Mouse (Mus musculus): ENCODE data around the gene Efr3b.
"Not testable (repeated sequence)": the region's sequence is repeated elsewhere in the genome, so short reads cannot be mapped to it uniquely, and the experiment has no call there.

The Efr3b gene

DNA sequence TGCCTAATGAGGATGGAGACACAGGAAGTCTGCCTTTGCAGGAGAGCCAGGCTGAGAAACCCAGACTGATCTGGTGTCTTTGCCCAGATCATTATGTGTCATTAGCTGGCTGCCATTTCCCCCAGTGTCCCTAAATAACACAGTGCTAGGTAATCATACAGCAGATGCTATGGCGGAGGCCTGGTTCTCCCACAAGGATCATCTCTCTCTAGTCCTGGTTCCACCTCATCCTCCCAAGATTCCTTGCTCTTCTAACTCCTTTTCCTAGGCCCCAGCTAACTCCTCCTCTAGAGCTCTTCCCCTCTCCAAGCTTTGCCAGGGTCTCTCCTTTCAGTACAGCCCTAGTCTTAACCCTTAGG is 57.7 kb downstream of the Efr3b start:
- no peak for DNase-seq

DNA sequence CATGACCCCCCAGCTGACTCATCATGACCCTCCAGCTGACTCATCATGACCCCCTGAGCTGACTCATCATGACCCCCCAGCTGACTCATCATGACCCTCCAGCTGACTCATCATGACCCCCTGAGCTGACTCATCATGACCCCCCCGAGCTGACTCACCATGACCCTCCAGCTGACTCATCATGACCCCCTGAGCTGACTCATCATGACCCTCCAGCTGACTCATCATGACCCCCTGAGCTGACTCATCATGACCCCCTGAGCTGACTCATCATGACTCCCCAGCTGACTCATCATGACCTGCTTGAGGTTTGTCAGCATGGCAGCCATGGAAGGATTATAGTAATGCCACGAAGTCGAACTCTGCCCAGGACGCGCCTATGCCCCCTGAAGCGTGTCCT is 65.5 kb downstream of the Efr3b start:
- not testable (repeated sequence) for DNase-seq

DNA sequence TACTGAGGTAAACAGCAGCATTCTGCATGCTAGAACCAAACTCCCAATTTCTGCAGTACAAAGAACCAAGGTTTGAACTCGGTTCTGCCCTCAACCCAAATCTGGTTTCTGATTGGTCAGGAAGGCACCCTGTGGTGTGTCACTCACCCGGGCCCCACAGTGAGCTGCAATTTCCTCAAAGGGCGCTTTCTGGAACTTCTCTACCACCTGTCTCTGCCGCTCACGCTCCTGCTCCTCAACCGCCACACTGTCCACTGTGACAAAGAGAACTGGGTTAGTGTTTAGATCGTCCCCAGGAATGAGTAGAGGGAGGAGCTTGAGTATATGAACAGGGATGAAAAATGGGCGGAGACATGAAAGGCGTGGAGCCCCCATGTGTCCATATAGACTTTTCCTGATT is 70.3 kb downstream of the Efr3b start:
- no peak for DNase-seq

DNA sequence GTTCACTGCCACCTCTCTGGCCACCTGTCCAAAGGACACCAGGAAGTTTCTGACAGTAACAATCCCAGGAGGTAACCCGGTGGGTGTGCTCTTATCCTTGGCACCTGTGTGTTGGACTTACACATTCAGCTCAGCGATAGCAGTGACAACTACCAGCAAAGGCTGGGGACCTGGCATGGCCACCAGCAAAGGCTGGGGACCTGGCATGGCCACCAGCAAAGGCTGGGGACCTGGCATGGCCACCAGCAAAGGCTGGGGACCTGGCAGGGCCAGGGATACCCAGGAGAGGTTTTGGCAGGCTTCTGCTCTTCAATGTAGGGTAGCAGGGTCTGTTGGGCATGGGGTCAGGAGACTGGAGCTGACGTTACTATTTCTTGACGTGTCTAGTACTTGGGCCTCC is 71.5 kb downstream of the Efr3b start:
- no peak for DNase-seq

DNA sequence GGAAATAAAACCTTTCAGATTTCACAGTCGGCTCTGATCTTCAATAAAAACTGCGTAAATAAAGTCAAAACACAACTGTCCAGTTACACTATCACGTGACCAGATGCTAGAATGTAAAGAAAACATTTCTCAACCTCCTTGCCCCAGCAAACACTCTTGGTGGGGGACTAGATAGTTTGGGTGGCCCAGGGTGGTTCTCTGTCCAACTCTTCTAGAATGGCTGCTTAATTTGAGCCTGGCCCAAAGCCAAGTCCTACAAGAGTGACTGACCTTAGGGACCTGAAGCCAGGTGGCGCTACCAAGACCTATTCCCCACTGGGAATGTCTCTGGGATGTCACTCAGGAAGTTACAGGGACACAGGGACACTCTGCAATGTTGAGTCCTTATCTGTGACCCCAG is 78.2 kb downstream of the Efr3b start:
- no peak for DNase-seq

DNA sequence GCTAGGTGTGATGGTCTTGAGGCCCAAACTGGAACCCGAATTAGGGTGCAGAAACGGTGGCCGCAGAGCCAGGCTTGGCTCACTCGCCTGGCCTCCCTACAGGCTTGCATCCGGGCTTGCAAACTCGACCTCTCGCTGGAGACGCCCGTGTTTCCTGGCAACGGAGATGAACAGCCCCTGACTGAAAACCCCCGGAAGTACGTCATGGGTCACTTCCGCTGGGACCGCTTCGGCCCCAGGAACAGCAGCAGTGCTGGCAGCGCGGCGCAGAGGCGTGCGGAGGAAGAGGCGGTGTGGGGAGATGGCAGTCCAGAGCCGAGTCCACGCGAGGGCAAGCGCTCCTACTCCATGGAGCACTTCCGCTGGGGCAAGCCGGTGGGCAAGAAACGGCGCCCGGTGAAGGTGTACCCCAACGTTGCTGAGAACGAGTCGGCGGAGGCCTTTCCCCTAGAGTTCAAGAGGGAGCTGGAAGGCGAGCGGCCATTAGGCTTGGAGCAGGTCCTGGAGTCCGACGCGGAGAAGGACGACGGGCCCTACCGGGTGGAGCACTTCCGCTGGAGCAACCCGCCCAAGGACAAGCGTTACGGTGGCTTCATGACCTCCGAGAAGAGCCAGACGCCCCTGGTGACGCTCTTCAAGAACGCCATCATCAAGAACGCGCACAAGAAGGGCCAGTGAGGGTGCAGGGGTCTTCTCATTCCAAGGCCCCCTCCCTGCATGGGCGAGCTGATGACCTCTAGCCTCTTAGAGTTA is 78.7 kb downstream of the Efr3b start:
- peak; percentile 78 to 80 for DNase-seq

DNA sequence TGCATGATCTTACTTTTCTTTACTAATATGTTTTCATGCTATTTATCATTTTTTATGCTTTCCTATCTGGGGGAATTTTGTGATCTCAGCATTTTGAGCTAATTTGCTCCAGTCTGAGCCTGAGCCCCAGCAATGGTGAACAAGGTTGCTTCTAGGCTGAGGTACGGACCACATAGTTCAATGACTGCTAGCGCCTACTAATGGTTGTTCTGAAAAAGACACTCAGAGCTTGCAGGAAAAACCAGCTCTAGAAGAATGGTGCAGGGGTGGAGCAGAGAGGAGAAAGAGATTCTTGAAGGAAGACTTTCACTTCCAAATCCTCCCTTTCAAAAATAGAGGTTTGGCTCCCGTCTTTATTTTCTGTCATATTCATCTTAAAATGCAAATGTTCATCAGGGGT is 82.4 kb downstream of the Efr3b start:
- no peak for DNase-seq

DNA sequence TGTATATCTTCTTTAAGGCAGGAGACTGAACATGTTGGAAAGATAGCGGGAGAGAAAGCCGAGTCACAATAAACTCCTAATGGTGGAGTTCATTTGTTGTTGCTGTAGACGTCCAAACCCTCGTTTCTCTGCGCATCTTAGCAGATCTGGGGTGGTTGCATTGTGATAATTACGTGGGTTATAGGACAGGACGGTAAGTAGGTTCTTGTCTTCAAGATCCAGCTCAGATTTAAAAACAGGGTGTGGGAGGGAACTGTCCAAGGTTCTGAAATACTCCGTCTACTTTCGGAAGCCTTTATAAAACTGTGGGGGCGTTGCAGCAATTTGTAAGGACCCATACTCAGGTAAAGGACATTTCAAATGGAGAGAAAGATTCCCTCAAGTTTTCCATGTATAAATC is 83.3 kb downstream of the Efr3b start:
- DNase-seq: no peak

DNA sequence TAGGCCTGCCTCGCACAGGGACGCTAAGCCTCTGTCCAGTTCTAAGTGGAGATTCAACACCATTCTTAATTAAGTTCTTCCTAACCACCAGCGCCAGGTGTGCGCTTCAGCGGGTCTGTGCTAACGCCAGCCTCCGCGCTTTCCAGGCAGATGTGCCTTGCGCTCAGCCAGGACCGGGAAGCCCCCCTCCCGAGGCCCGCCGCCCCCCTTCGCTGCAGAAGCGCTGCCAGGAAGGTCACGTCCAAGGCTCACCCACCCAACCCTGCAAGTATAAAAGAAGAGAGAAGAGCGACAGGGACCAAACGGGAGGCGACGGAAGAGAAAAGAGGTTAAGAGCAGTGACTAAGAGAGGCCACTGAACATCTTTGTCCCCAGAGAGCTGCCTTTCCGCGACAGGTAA is 84.1 kb downstream of the Efr3b start, which contains the start of gene Pomc:
Gene Pomc (plus strand): TSS at position 301 of the 400 bp plus-strand sequence.
- no peak for DNase-seq

DNA sequence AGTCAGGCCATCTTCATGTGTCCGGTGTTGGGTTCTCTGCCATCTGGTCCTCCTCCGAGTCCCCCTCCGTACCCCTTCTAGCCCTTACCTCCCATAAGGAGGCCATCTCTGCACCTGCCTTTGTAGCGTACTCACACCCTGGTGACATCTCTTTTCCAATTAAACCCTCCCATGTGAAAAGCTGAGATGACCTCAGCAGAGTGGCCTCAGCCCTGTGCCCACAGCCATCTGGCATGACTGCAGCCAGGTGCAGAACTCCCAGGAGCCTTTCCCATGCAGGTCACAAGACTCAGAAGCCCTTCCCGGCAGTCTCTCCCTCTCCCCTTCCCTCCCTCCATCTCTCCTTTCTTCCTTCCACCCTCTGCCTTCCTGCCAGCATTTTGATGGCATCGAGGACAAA is 91.2 kb downstream of the Efr3b start:
- no peak for DNase-seq

DNA sequence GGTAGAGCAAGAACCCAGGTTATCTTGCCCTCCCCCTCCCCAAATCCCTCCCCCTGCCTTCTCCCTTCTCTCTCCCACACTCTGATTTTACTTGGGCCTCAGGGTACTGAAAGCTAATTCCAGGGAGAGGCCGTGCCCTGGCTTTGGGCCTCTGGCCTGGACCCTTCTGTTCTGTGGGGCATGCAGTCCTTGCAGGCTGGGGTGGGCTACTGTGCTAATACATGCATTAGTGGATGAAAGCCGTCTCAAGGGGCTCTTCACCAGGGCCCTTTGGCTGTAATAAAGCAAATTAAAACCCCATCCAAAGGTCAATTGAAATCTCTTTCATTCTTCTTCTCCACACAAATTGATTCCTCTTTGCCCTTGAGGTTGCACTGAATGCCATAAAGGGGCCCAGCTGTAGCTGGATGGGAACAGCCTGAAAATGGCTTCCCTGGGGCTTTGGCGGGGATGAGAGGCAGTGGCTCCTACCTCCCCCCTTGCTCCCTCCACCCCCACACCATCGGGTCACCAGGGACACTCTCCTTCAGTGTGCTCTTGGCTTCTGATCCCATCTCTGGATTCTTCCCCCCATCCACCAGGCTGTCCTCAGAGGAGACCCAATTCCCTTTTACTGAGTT is 94.2 kb downstream of the Efr3b start:
- no peak for DNase-seq

DNA sequence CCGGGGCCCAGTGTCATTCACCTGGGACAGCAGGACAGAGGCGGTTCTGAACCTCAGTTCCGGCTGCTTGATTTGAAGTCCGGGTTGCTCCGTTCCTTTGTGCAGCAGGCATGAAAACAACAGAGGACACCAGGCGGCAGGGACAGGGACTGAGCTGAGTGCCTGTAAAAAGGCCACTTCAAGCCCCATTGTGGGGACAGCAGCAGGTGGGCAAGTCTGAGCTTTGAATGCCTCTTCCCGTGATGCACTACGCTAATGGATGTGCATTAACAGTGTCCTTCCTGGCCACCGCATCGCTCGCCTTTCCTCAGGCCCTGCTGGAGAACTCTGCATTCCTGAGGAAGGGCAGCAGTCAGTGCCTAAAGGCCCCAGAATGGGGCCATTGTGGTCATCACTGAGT is 96.7 kb downstream of the Efr3b start:
- DNase-seq: no peak

DNA sequence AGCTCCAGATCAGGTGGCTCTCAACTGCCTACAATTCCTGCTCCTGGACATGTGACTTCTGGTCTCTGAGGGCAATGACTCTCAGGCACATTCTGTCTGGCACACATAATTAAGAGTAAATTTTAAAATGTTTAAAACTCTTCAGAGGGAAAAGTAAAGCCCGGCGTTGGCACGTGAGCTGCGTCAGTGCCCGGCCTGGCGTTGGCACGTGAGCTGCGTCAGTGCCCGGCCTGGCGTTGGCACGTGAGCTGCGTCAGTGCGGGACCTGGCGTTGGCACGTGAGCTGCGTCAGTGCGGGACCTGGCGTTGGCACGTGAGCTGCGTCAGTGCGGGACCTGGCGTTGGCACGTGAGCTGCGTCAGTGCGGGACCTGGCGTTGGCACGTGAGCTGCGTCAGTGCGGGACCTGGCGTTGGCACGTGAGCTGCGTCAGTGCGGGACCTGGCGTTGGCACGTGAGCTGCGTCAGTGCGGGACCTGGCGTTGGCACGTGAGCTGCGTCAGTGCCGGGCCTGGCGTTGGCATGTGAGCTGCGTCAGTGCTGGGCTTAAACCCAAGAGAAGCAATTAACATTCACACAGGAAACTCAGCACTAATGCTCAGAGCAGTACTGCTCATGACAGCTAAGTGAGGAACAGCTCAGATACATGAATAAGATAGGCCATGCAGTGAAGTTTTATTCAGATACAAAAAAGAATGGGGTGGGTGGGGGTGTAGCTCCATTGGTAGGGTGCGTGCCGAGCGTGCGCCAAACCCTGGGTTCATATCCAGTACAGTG is 108.4 kb downstream of the Efr3b start:
- not testable (repeated sequence) for DNase-seq

DNA sequence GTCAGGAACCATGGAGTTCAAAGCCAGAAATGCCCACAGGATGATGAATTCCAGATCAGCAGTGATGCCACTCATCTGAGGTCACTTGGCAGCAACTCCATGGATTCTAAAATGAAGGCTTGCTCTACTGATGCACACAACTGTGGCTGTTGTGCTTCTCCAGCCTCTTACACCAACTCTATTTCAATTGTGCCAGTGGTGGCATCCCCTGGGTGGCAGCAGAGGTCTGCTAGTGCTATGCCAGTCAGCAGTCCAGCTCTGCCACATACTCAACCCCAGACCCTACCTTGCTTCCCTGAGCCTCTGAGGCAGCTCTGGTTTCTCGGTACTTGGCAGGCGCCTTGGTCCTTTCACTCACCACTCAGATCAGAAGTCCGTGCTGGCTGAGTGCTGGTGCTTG is 109.9 kb downstream of the Efr3b start:
- DNase-seq: no peak

DNA sequence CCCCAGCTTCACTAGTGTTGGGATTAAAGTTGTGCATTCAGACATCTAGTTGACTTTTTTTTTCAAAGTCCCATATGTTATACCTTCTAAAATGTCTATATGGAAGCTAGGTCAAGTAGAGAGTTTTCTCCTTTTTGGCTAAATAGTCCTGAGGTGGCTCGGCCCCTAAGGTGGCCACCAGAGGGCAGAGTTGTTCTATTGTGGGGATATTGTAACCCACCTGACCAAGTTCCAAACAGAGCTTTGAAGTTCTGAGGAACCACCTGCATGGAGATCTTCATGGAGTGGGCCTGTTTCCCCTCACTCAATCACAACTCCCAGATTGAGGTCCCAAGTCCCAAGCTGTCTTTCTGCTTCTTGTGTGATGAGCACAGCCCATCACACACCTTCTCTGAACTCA is 112.6 kb downstream of the Efr3b start:
- peak; percentile 19 to 74 for DNase-seq

DNA sequence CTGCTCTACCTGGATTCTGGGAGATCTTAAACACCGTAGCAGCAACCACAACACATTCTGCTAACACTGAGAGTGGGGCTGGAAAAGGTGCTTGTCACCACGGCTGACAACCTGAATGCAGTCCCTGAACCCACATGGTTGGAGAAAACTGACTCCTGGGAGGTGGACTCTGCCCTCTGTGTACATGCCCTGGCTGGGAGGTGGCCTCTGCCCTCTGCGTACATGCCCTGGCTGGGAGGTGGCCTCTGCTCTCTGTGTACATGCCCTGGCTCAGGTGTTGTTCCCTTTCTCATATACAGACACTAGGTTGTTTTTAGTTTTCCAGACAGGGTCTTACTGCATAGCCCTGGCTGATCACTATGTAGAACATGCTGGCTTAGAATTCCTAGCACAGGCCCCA is 119.3 kb downstream of the Efr3b start:
- DNase-seq: no peak

DNA sequence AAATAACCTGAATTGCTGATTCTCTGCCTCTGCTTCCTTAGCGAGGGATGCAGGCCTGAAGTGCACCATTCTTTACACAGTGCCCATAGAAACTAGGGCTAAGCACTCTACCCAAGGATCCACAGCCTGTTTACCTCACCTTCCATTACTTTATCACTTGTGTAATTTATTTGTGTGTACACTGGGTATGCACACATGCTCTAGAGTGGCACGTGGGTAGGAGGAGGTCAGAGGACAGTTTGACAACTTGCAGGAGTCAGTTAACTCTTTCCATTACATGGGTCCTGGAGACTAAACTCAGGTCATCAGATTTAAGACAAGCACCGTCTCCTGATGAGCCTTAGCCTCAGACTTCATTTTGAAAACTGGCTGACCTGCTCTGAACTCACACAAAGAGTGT is 120.1 kb downstream of the Efr3b start:
- no peak for DNase-seq

DNA sequence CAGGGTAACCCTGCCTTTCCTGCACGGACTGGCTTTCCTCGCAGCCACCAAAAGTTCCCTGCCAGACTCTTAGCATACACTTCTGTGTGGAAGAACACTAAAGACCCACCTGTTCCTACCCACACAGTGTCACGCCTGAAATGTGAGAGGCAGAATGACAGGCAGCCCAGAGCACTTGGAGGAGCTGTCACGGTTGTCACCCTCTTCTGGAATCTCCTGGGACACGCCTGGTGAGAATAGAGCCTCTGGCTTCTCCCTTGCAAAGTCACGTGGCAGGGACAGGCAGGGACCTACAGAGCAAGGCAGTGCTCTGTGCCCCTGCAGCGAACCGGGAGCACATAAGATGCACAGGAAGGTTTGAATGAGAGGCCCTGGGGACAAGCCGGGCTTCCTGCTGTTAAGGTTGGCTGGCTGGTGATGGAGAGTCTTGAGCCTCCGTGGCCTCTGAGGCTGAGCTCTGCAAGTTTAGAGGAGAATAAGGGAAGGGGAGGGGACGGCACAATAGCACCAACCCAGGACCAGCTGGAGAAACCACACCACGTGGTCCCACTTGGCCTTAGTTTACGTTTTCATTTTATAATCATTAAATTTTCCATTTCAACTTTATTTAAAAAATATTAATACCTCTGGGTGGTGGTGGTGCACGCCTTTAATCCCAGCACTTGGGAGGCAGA is 120.9 kb downstream of the Efr3b start:
- DNase-seq: no peak

DNA sequence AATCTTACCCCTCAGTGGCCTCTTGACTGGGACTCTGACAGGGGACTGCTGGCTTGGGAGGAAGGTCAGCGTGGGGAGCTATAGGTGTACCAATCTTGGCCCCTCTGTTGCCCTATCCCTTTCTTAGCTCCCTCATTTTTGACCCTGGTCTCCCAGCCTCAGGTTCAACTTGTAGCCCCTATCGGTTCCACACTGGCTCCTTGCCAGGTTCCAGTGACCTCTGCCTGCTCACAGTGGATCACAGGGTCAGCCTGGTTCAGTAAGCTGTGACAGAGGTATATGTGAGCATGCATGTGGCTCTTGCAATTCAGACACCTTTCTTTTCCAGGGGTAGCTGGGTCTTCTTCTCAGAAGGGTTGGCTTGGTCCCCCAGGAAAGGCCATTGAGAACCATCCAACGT is 122.9 kb downstream of the Efr3b start:
- DNase-seq: no peak

All from spleen, adult 18-20 months (tissue).